Mouse (Mus musculus) monocyte, adult 5-6 weeks (primary cell): ENCODE results near the gene Olfr449. TPM values are rescaled to one million over a fixed set of nuclear protein-coding genes. Genes with fewer than 3 reads are reported as not detected.

Experiments used
- ATAC-seq: fragments of 153-309, 156-312 bp; replicated peaks from 2 replicates; pipeline ENCODE4 v1.8.0; 2017; ENCODE audit warnings: mild to moderate bottlenecking; ENCODE audit not compliant: low TSS enrichment, insufficient number of reproducible peaks, severe bottlenecking, poor library complexity, low FRiP score
- total RNA-seq: library from RNA; stranded (forward); fragments of 200-1000, 200-491, 200-594 nt; gene quantifications from 3 replicates; pipeline ENCODE4 v1.2.3, GENCODE M21; 2017

Gene Olfr449
- not detected in 3 replicates for total RNA-seq

DNA sequence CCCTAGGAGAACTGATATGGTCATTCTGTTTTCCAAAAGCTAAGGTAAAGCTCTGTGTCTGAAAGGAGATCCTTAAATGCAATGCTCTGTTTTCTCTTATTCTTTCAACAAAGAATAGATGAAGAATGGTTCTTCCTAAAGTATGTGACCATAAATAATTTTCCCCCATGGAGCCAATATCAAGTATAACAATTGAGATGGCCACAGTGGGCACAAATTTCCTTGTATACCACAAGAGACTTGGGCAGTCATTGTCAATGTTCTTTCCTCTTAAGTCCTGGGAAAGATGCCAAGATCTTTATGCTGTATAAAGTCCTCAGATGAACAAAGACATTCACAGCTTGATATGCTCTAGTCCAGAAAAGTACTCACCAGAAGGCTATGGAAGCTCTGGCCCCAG lies at the start of gene Olfr449:
Gene Olfr449, plus strand, starts transcription at position 301 of the 400 bp plus-strand sequence.
- ATAC-seq: no peak

DNA sequence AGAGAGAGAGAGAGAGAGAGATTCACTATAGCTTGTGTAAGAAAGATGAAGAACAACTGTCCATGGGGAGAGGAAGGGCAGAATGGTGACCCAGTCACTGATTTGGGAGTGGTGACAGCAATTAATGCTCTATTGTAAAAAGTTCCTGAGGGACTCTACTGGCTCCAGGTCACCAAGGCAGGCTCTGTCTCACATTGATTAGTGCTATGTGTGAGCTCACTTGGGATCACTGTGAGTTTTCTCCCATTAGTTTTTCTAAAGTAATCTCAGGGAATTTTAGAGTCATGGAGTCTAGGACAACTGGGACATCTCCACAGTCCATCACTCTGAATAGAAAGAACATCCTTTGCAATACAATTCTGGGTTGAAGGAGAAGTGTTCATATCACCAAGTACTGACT lies 49.4 kb upstream of the Olfr449 start, which contains the start of gene Olfr452:
Gene Olfr452, plus strand, starts transcription at position 301 of the 400 bp plus-strand sequence.
- ATAC-seq: no peak

DNA sequence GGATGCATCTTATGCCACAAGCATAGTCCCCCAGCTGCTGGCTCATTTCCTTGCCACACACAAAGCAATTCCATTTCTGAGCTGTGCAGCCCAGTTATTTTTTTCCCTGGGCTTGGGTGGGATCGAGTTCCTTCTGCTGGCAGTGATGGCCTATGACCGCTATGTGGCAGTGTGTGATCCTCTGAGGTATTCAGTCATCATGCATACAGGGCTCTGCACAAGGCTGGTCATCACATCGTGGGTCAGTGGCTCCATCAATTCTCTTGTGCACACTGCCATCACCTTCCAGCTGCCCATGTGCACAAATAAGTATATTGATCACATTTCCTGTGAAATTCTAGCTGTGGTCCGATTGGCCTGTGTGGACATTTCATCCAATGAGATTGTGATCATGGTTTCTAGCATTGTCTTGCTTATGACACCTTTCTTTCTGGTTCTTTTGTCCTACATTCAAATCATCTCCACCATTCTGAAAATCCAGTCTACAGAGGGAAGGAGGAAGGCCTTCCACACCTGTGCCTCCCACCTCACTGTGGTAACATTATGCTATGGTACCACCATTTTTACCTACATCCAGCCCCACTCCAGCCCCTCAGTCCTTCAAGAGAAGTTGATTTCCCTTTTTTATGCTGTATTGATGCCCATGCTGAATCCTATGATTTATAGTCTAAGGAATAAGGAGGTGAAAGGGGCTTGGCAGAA lies 43.8 kb upstream of the Olfr449 start:
- ATAC-seq: no peak

DNA sequence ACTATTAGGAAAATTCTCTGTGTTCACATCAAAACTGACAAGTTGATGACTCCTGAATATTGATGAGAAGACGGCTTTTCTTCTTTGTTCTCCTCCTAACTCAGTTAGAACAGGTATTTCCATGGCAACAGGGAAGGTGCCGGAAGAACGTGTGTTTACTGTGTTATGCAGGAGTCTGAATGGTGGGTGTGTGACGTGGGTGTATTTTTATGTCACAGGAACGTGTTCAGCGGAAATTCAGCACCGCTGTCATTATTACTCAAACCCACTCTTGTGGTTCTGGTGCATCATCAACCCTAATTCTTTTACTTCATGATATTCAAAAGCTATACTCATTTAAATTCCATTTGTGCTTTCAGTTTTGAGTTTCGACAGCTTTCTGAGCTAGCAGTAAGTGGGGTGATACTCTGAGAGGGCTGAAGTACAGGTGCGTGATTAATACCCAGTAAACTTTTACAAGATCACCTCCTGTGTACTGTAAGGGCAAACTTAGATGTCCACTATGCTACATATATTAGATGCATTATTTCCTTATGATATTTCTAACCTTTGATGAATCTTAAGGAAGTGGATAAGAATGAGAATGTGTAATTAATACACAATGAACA lies 43.1 kb upstream of the Olfr449 start:
- ATAC-seq: no peak

DNA sequence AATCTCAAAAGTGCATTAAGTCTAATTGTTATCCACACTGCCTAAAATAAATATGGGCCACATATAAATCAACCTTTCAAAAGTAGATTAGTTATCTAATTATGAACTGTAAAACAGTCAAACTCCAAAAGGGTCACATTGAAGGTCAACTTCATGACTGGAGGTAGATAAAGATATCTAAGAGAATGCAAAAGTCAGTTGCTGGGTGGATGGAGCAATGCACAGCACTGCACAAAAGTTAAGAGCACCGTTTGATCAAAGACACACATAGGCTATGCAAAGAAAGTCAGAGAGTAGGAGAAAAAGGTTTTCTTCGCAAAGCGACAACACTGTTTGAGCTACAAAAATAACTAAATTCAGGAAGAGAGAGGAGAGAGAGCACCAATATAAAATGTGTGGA lies 39.2 kb upstream of the Olfr449 start:
- no peak for ATAC-seq

DNA sequence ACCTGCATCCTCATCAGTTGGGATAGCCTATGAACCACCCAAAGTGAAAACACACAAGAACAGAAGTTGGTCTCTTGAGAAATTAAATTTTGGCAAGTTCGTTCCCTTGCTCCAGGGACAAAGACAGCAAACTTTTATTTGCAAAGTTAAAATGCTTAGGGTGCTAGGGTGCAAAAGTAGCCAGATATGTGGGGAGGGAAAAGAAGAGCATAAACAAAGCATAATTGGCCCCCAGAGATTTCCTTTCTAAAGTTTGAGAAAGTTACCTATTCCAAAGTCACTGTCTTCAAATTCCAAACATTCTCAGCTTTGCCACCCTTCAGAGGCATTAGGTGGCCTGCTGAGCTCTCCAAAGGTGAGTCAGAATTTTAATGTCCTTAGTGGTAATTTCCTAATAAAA lies 22.5 kb upstream of the Olfr449 start, which contains the start of gene Olfr450:
Gene Olfr450, plus strand, starts transcription at position 301 of the 400 bp plus-strand sequence.
- ATAC-seq: no peak

GRCm38 (mm10) chr6:42860222-42860819 lies 26.1 kb downstream of the Olfr449 start:
- no peak for ATAC-seq

GRCm38 (mm10) chr6:42869695-42870094 lies 35.5 kb downstream of the Olfr449 start:
- ATAC-seq: no peak

DNA sequence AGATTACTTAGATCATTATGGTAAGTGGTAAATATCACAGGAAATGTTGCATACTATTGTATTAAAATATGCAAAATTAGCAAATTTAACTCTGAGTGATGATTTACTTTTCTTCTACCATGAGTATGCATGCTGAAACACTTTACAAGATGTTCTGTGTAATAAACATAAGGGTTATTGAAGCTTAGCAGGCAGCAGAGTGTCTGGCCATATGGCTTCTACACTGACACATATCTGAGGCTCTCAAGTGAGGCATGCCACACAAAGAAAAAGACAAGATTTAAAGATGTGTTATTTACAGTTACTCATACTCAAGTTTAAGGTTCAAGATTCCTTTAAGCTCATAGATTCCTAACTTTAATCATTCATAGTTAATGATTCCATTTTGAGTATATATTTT lies 42.1 kb downstream of the Olfr449 start:
- ATAC-seq: no peak

Other genes starting within 250 kb of the Olfr449 start
- gene Tcaf3, start 236.7 kb upstream of the Olfr449 start, total RNA-seq: not detected in 3 replicates
- gene Tcaf2, start 189.1 kb upstream of the Olfr449 start, total RNA-seq: not detected in 3 replicates
- gene Tcaf1, start 124.3 kb upstream of the Olfr449 start, total RNA-seq: not detected in 3 replicates
- gene Olfr453, start 95.0 kb upstream of the Olfr449 start, total RNA-seq: not detected in 3 replicates
- not detected in 3 replicates for gene Olfr38, start 78.0 kb upstream of the Olfr449 start, total RNA-seq
- gene Olfr452, start 49.3 kb upstream of the Olfr449 start, total RNA-seq: not detected in 3 replicates
- gene Olfr450, start 22.4 kb upstream of the Olfr449 start, total RNA-seq: not detected in 3 replicates
- not detected in 3 replicates for gene Olfr448, start 56.1 kb downstream of the Olfr449 start, total RNA-seq
- gene Olfr447, start 74.5 kb downstream of the Olfr449 start, total RNA-seq: not detected in 3 replicates
- not detected in 3 replicates for gene Olfr446, start 87.0 kb downstream of the Olfr449 start, total RNA-seq
- not detected in 3 replicates for gene Olfr444, start 114.7 kb downstream of the Olfr449 start, total RNA-seq